Mouse (Mus musculus) kidney, adult 18-20 months (tissue): ENCODE results near the gene E2f2.

Experiments used
- DNase-seq: peaks from one replicate; pipeline ENCODE4 v3.0.0; 2021

E2f2 gene

DNA sequence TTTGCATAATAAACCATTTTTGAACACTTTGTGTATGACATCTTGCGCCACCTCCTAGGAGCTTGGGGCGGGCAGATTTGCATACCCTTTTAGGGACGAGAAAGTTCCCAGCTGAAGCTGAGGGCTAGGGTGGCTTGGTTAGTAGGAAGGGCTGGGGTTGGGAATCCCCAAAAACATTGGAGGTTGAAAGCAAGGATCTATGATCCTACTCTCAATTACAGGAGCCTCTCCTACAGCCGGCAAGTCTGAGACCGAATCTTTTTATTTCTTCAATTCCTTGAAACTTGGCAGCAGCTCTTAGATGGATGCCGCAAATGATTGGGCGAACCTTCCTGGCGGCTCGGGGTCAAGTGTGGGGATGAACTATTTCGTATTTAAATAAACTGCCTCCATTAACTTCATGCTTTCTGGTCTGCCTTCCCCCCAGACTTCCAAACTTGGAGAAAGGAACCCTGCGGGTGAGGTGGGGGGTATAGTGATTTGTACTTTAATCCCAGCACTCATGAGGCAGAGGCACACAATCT lies 26.8 kb upstream of the E2f2 start:
- peak; percentile 25 for DNase-seq

- DNase-seq: no peak
Measured at GRCm38 (mm10) chr4:136145991-136146711, 26.0 kb upstream of the E2f2 start.

GRCm38 (mm10) chr4:136146712-136147154 lies 25.5 kb upstream of the E2f2 start:
- peak; percentile 45 for DNase-seq

GRCm38 (mm10) chr4:136147436-136148135 lies 24.6 kb upstream of the E2f2 start:
- peak; percentile 90 for DNase-seq

GRCm38 (mm10) chr4:136148342-136149044 lies 23.7 kb upstream of the E2f2 start:
- DNase-seq: peak; percentile 75

- no peak for DNase-seq
Measured at GRCm38 (mm10) chr4:136149045-136149379, 23.2 kb upstream of the E2f2 start.

DNA sequence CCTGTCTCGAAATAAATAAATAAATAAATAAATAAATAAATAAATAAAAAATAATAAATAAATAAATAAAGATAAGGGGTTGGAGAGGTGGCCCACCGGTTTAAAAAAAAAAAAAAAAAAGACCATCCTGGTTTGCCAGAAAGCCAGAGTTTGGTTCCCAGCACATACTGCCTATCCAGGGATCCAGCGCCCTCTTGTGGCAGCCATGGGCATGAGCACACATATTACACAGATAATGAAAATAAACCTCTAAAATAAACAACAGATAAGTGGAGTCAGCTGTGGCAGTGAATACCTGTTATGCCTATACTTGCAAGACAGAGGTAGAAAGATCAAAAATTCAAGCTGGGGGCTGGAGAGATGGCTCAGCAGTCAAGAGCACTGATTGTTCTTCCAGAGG lies 22.5 kb upstream of the E2f2 start:
- peak; percentile 50 for DNase-seq

- DNase-seq: no peak
Measured at GRCm38 (mm10) chr4:136150596-136150995, 21.6 kb upstream of the E2f2 start.

GRCm38 (mm10) chr4:136152821-136153220 lies 19.4 kb upstream of the E2f2 start:
- DNase-seq: no peak

DNA sequence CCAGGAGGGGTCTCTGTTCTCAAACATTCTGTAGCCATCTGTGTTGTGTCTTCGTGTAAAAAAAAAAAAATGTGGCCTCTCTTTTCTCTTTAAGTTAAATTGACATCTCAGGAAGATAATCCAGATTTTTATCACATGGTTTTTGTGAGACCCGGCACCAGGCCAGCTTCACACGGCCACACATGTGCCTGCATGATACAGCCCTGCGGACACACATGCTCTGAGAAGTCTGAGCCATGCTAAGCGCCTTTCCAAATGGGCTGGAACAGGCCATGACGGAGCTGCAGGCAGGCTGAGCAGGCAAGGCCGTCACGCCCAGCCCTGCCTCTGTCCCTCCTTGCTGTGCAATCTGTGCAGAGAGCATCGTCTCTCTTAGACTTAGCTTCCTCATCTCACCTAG lies 17.7 kb upstream of the E2f2 start:
- DNase-seq: no peak

DNA sequence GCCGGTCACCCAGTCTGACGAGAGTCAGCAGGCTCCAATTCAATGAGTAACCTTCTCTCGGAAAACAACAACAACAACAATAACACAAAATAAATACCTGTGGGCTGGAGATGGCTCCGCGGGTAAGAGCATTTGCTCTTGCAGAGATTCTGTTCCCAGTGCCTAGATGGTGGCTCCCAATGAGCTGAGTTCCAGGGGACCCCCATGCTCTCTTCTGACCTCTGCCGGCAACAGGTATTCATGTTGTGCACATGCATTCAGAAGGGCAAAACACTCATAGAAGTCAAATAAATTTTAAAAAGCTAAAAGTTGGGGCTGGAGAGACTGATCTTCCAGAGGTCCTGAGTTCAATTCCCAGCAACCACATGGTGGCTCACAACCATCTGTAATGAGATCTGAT lies 13.7 kb upstream of the E2f2 start:
- no peak for DNase-seq

GRCm38 (mm10) chr4:136159802-136160397 lies 12.3 kb upstream of the E2f2 start:
- peak; percentile 80 for DNase-seq

- peak; percentile 88 for DNase-seq
Measured at GRCm38 (mm10) chr4:136163448-136163847, 8.7 kb upstream of the E2f2 start.

DNA sequence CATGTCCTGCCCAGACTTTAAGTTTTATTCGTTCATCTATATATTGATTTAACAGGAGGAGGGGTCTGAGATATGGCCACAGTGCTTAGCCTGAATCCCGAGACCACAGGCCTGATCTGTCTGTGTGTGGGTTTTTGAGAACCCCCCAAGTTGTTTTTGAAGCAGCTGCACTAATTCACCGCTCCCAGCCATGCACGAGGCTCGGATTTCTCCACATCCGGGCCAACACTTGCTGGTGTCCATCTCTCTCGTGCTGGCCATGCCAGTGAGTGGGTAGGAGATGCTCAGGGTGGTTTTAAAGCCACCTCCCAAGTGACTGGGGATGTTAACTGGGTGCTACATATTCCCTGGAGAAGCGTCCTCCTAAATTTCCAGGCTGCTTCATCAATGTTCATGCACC lies 7.2 kb upstream of the E2f2 start:
- no peak for DNase-seq

DNA sequence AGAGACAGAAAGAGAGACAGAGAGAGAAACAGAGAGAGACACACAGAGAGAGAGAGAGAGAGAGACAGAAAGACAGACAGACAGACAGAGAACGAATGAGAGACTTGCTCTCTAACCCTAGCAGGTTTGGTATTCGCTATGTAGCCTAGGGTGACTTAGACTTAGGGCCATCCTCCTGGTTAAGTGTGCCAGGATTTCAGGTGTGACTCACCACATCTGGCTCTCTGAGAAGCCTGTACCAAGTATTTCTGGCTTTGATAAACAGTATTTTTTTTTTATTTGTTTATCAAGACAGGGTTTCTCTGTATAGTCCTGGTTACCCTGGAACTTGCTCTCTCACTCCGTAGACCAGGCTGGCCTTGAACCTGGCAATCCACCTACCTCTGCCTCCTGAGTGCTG lies 4.5 kb upstream of the E2f2 start:
- DNase-seq: no peak

DNA sequence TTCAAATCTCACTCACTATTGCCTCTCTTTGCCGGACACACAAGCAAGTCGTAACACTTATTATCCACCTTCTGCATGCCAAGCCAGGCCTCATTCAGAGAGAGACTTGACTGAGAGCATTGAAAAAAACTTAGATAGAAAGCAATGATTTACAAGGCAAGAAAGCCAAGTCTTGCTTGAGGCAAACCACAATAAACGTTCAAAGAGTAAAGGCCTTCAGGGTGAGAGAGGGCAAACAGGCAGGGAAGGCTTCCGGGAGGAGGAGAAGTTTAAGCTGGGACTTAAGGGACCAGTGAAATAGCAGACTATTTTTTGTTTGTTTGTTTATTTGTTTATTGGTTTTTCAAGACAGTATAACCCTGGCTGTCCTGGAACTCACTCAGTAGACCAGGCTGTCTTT lies 1.8 kb upstream of the E2f2 start:
- DNase-seq: no peak

DNA sequence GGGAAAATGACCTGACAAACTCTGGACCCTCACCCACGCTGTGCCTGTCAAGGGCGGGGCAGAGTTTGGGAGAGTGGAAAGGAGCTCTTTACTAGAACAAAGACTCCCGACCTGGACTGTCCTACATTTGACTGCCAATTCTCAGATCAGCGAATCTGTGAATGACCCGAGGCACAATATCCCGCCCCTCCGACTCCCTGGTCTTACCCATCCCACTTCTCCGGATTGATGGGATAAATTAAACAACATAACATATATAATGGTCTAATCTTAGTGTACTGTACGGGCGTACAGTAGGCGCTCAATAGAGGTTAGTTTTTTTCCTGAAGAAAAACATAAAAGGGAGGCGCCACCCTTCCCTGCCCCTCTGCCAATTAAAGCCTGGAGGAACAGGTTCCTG lies 739 bp upstream of the E2f2 start:
- no peak for DNase-seq

GRCm38 (mm10) chr4:136172542-136173209 lies 482 bp downstream of the E2f2 start:
- peak; percentile 71 for DNase-seq

- DNase-seq: no peak
Measured at GRCm38 (mm10) chr4:136173210-136173715, 1.1 kb downstream of the E2f2 start.

DNA sequence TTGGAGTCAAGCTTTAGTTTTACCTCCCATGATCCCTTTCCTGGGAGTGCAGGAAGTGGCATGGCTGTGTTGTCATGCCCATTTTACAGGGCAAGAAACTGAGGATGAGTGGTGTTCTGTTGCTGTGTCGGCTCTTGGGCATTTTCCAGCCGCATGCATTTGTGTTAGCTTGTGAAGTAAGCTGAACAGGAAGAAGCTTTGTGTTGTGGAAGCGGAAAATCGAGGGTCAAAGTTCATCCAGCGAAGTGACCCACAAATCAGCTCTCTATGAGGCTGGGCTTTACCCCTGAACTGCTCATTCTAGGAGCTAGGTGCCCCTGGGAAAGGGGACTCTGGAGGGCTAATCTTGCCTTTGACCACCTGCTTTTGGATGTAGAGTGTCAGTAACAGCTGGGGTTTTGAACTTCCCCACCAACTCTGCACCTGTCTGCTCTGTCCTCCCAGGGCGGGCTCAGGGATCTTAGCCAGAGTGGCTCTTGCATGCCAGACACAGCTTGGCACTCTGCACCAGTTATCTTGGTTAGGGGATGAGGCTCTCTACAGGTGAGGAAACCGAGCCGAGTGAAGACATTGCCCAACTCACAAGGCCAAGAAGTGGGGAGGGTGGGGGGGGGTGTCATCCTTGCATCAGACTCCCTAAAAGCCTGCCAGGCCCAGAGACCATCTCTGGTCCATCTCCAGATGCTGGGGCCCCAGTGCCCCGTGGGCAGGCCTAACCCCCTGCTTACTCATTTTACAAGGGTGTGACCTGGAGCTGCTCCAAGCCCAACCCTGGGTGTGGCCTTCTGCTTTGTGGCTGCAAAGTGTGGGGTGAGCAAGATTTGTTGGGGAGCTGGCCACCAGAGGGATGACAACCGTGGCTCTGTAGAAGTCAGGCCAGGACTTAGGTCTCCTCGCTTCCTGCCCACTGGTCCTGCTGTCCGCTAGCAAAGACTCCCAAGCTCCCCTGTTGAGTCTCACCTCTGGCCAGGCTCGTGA lies 2.3 kb downstream of the E2f2 start:
- DNase-seq: no peak

GRCm38 (mm10) chr4:136176022-136176552 lies 3.9 kb downstream of the E2f2 start:
- DNase-seq: no peak
